Mouse (Mus musculus): ENCODE results near the gene Sart1.
"Not testable (repeated sequence)": the region's sequence is repeated elsewhere in the genome, so short reads cannot be mapped to it uniquely, and the experiment has no call there.

The Sart1 gene

GRCm38 (mm10) chr19:5414534-5414957, 26.0 kb upstream of the Sart1 start:
- peak; percentile 58 for DNase-seq (ENCODE audit: low spot score)

- no peak for DNase-seq (ENCODE audit: low spot score)
Measured at GRCm38 (mm10) chr19:5413840-5414239, 25.3 kb upstream of the Sart1 start.

GRCm38 (mm10) chr19:5411961-5412360, 23.5 kb upstream of the Sart1 start:
- no peak for DNase-seq (ENCODE audit: low spot score)

DNA sequence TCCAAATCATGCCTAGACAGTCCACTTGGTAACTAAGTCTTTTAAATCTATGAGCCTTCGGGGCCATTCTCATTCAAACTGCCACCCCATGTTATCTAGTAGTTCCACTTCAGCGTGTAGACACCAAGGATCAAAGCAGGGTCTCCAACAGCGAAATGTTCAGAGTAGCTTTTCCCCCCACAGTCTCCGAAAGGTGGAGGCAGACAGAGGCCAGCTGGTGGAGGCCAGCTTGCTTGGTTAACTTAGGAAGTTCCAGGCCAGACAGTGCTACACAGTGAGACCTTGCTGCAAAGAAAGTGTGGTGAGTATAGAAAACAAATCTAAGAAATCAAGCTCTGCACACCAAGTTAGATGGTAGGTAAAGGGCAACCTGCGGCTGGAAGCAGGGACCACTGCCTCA, 22.1 kb upstream of the Sart1 start:
- DNase-seq (ENCODE audit: low spot score), result no peak

DNA sequence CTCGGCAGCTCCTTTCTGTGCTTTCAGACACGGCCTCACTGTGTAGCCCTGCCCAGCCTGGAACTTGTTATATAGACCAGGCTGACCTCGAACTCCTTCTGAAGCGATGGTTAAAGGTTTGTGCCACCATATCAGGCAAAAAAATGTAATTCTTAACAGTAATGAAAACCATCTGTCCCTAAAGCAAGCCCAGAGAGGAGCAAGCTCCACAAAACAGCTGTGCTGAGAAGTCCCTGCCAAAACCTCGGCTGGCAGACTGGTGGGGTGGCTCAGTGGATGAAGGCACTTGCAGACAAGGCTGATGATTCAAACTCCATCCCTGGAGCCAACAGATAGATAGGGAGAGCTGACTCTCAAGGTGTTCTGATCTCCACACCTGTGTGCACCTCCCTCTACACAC, 20.6 kb upstream of the Sart1 start:
- peak; percentile 75 for DNase-seq (ENCODE audit: low spot score)

- DNase-seq (ENCODE audit: low spot score), result peak; percentile 42
Measured at GRCm38 (mm10) chr19:5408057-5409001, 19.8 kb upstream of the Sart1 start.

DNA sequence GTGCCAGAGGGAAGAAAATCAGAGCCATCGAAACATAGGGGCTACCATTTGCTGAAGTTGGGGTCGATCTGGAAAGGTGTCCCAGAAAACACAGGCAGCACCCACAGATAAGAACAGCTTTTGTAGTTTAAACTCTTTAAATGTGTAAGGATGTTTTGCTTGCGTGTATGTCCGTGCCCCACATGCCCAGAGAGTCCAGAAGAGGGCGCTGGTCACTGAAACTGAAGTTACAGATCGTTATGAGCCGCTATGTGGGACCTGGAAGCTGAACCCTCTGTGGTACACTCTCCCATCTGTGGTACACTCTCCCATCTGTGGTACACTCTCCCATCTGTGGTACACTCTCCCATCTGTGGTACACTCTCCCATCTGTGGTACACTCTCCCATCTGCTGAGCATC, 18.6 kb upstream of the Sart1 start:
- DNase-seq (ENCODE audit: low spot score), result no peak

DNA sequence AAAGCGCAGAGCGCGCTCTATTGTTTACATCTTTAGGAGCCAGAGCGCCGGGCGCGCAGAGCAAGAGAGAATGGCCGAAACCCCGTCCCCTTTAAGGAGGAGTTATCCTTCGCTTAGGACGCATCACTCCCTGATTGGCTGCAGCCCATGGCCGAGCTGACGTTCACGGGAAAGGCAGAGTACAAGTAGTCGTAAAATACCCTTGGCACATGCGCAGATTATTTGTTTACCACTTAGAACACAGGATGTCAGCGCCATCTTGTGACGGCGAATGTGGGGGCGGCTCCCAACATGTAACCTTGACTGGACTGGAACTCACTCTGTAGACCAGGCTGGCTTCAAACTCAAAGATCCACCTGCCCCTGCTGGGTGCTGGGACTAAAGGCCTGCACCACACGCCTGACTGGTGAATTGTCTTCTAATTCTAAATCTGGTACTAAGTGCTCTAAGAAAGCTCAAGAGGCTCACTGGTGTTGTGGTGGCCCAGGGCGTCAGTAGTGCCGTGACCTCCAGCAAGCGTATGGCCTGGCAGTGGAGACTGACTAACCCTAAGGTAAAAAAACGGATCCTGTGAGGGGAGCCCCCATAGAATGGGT, 18.1 kb upstream of the Sart1 start:
- not testable (repeated sequence) for DNase-seq (ENCODE audit: low spot score)

GRCm38 (mm10) chr19:5405924-5406323, 17.4 kb upstream of the Sart1 start:
- DNase-seq (ENCODE audit: low spot score), result no peak

GRCm38 (mm10) chr19:5402293-5402692, 13.8 kb upstream of the Sart1 start, which contains the start of gene Tsga10ip:
Tsga10ip (minus strand) TSS chr19:5402526.
- DNase-seq (ENCODE audit: low spot score), result no peak

DNA sequence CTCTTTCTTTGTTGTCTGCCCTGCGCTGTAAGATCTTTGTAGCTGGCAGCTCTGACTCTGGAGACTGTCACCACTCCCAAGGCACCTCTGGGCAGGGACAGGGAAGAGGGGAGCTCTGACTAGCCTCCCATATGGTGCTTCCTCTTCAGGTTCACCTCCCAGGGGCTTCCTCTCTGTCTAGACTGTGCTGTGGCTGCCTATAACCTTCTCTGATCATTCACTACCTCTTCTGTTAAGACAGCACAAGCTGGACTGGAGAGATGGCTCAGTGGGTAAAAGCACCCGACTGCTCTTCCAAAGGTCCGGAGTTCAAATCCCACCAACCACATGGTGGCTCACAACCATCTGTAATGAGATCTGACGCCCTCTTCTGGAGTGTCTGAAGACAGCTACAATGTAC, 12.6 kb upstream of the Sart1 start:
- DNase-seq (ENCODE audit: low spot score), result not testable (repeated sequence)

DNA sequence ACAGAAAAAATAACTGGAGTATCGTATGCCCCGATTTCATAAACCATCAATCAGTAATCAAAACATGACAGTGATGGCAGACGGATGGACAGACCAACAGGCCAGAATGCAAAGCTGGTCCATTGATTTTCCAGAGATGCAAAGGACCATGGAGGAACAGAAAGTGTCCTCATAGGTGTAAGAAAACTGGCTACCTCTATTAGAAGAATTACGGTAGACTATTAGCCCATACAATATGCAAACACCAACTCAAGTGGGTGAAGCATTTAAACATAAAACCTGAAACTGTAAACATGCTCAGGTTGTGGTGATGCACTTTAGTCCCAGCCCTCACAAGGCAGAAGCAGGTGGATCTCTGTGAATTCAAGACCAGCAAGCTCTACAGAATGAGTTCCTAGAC, 6.9 kb upstream of the Sart1 start:
- no peak for DNase-seq (ENCODE audit: low spot score)

GRCm38 (mm10) chr19:5394168-5394567, 5.7 kb upstream of the Sart1 start:
- no peak for DNase-seq (ENCODE audit: low spot score)

- peak; percentile 72 for DNase-seq (ENCODE audit: low spot score)
Measured at GRCm38 (mm10) chr19:5392892-5393291, 4.4 kb upstream of the Sart1 start.

DNA sequence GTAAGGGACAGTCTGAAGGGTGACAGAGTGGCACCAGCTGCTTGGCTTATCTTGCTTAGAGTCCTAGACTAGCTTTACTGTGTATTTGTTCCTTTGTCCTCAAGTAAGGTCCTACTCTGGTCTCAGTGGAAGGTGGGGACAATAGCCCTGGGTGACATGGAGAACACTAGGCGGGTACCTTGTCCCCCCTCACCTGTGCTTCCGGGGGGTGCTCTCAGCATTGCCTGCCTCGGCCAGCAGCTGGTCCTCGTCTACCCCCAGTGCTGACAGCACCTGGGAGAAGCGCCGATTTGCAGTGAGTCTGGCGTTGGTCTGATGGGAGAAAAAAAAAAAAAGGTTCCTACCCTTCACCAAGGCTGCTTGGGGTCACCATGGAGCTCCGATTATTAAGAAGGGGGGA, 1.9 kb upstream of the Sart1 start:
- DNase-seq (ENCODE audit: low spot score), result no peak

- DNase-seq (ENCODE audit: low spot score), result no peak
Measured at GRCm38 (mm10) chr19:5389647-5390046, 1.1 kb upstream of the Sart1 start.

DNA sequence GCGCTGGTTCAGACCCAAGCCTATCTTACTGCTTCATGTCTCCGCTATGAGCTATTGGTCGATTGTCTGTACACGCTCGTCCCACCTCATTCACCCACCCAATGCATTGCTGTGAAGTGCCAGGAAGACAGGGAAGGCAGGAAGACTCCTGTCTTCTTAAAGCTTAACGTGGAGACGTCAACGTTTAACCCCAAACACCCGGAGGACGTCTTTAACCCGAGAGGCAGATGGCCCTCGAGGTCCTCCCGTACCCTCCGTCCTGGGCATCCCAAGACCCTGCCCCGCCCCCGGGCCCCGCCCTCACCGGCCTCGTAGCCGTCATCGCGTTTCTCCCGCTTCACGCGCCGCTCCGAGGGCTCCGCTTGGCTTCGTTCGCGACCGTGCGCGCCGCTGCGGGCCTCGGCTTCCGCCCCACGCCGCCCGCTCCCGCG, 477 bp downstream of the Sart1 start:
- peak; percentile 37 for DNase-seq (ENCODE audit: low spot score)

DNA sequence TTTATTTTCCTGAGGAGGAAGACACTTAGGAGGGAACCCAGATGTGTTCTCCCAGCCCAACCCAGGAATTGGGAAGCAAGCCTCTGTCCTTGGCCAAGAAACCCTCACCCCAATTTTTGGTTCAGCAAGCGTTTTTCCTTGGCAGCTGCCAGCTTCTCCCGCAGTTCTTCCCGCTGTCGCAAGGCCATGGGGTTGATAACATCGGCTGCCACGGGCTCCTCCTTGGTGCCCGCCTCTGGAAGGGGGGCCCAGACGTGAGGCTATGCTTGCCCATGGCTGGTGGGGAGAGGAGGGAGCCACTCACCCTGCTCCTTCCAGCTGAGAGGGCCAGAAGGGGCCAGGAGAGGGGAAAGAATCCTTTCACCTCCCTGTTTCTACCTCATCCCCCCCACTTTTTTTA, 3.8 kb downstream of the Sart1 start:
- DNase-seq (ENCODE audit: low spot score), result no peak

- no peak for DNase-seq (ENCODE audit: low spot score)
Measured at GRCm38 (mm10) chr19:5383326-5383725, 5.2 kb downstream of the Sart1 start.

DNA sequence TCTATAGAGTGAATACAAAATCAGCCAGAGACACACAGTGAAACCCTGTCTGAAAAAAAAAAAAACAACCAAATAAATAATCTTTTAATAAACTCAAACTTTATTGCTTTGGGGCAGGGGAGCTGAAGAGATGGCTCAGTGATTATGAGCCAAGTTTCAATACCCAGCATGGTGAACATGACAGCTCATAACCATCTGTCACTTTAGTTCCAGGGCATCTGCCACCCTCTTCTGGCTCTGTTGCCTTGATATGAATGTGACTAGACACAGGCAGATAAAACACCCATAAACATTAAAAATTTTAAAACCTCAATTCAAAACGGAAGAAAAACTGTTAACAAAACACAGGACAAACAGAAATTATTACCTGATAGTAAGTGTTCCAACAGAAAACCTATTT, 11.1 kb downstream of the Sart1 start:
- no peak for DNase-seq (ENCODE audit: low spot score)

DNA sequence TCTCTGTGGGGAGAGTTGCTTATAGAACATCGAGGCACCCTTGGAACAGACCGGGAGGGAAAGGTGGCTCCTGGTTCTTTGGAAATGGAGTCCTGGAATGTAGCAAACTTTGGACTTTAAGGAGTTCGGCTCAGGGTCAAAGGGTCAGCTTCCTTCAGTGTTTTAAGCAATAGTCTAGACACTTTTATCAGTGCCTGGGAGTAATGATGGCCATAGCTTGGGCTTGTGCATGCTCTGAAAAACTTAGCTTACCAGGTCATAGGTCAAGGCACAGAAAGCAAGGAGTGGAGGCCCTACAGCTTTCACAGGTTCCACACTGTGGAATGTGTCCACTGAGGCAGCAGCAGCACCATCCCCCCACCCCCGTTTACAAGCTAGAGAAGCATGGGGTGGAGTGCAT, 13.8 kb downstream of the Sart1 start:
- DNase-seq (ENCODE audit: low spot score), result no peak

DNA sequence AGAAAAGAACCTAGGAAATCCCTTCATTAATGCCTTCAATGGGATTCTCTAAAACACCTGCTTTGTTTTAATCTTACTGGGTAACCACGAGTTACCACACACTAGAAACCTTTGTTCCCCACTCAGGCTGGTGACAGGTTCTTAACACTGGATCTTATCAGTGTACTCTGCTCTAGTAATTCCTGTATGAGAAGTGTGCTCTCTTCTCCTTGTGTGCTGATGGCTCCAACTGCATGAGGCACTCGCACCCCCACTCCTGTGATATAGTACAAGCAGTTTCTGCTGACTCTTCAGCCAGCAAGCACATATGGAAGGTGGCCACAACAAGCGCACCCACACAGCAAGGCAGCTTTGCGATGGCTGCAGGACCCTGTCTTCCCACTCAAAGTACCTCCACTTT, 14.3 kb downstream of the Sart1 start:
- no peak for DNase-seq (ENCODE audit: low spot score)

DNA sequence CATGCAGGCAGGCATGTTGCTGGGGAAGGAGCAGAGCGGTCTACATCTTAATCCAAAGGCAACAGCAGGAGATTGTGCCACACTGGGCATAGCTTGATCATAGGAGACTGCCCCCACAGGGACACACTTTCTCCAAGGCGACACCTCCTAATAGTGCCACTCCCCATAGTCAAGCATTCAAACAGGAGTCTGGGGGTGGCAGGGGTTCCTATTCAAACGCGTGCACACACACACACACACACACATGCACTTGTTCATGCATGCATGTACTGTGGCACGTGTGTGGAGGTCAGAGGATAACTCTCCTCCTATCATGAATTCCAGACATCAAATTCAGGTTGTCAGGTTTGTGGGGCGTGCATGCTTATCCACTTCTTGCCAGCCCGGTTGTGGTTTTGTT, 15.8 kb downstream of the Sart1 start:
- DNase-seq (ENCODE audit: low spot score), result no peak

Data from adipocyte (in vitro differentiated cells).